Mouse (Mus musculus) liver (tissue): Measurements from ENCODE around the gene Kctd7.

Source experiments
- DNase-seq: peaks from one replicate; pipeline ENCODE4 v3.0.0-alpha.2; 2020; ENCODE audit warnings: mixed read lengths

The Kctd7 gene

GRCm38 (mm10) chr5:130193760-130194159 is 49.1 kb downstream of the Kctd7 start:
- no peak for DNase-seq

GRCm38 (mm10) chr5:130196307-130196706 is 51.6 kb downstream of the Kctd7 start:
- DNase-seq, result no peak

- DNase-seq, result no peak
Observed at GRCm38 (mm10) chr5:130197454-130197853, 52.8 kb downstream of the Kctd7 start.

- DNase-seq, result no peak
Observed at GRCm38 (mm10) chr5:130197981-130198380, 53.3 kb downstream of the Kctd7 start.

GRCm38 (mm10) chr5:130200233-130201029 is 55.8 kb downstream of the Kctd7 start:
- DNase-seq, result no peak

GRCm38 (mm10) chr5:130203948-130204347 is 59.3 kb downstream of the Kctd7 start:
- no peak for DNase-seq

GRCm38 (mm10) chr5:130204560-130204959 is 59.9 kb downstream of the Kctd7 start:
- no peak for DNase-seq
